Mouse (Mus musculus): ENCODE data around the gene Olfr524. TPM values are rescaled to one million over a fixed set of nuclear protein-coding genes. Genes with fewer than 3 reads are reported as not detected.

Olfr524 gene
- total RNA-seq, 1 experiment from 2014 or later: not detected

Other genes with a start within 250 kb of the Olfr524 start
- gene 6430531B16Rik, start 227.2 kb downstream of the Olfr524 start, total RNA-seq (2017): 1.1 TPM in 1 of 2 replicates, not detected in the other
- gene Adam8, start 213.4 kb downstream of the Olfr524 start, total RNA-seq (2017): 5.7 and 14.3 TPM in 2 replicates
- 11.9 and 22.5 TPM in 2 replicates for gene Zfp511, start 169.6 kb downstream of the Olfr524 start, total RNA-seq (2017)
- 38.0 and 43.5 TPM in 2 replicates for gene Tubgcp2, start 169.3 kb downstream of the Olfr524 start, total RNA-seq (2017)
- not detected in 2 replicates for gene Msx3, start 156.9 kb downstream of the Olfr524 start, total RNA-seq (2017)
- not detected in 2 replicates for gene Caly, start 123.4 kb downstream of the Olfr524 start, total RNA-seq (2017)
- not detected in 2 replicates for gene Prap1, start 112.6 kb downstream of the Olfr524 start, total RNA-seq (2017)
- 5.7 and 7.6 TPM in 2 replicates for gene Fuom, start 103.5 kb downstream of the Olfr524 start, total RNA-seq (2017)
- gene Paox, start 90.2 kb downstream of the Olfr524 start, total RNA-seq (2017): 11.2 and 14.3 TPM in 2 replicates
- gene Echs1, start 89.5 kb downstream of the Olfr524 start, total RNA-seq (2017): 65.3 and 85.7 TPM in 2 replicates
- gene Mtg1, start 68.4 kb downstream of the Olfr524 start, total RNA-seq (2017): 8.2 and 17.1 TPM in 2 replicates
- not detected in 2 replicates for gene Sprn, start 51.1 kb downstream of the Olfr524 start, total RNA-seq (2017)
- not detected in 2 replicates for gene Olfr522, start 41.2 kb downstream of the Olfr524 start, total RNA-seq (2017)
- not detected in 2 replicates for gene Olfr523, start 32.7 kb downstream of the Olfr524 start, total RNA-seq (2017)
- gene Cd163l1, start 12.3 kb upstream of the Olfr524 start, total RNA-seq (2017): not detected in 2 replicates
- 0.50 TPM in 1 of 2 replicates, not detected in the other for gene 5830411N06Rik, start 41.3 kb upstream of the Olfr524 start, total RNA-seq (2017)
- gene Olfr525, start 114.9 kb upstream of the Olfr524 start, total RNA-seq (2017): not detected in 2 replicates
- gene Olfr527, start 128.1 kb upstream of the Olfr524 start, total RNA-seq (2017): not detected in 2 replicates
- not detected in 2 replicates for gene Olfr60, start 155.7 kb upstream of the Olfr524 start, total RNA-seq (2017)
- gene Olfr530, start 170.4 kb upstream of the Olfr524 start, total RNA-seq (2017): not detected in 2 replicates
- not detected in 2 replicates for gene Olfr531, start 197.0 kb upstream of the Olfr524 start, total RNA-seq (2017)
- gene Olfr532, start 215.7 kb upstream of the Olfr524 start, total RNA-seq (2017): not detected in 2 replicates

Measured in hematopoietic stem cell, adult 5-6 weeks (primary cell).